In the genomic region with DNA sequence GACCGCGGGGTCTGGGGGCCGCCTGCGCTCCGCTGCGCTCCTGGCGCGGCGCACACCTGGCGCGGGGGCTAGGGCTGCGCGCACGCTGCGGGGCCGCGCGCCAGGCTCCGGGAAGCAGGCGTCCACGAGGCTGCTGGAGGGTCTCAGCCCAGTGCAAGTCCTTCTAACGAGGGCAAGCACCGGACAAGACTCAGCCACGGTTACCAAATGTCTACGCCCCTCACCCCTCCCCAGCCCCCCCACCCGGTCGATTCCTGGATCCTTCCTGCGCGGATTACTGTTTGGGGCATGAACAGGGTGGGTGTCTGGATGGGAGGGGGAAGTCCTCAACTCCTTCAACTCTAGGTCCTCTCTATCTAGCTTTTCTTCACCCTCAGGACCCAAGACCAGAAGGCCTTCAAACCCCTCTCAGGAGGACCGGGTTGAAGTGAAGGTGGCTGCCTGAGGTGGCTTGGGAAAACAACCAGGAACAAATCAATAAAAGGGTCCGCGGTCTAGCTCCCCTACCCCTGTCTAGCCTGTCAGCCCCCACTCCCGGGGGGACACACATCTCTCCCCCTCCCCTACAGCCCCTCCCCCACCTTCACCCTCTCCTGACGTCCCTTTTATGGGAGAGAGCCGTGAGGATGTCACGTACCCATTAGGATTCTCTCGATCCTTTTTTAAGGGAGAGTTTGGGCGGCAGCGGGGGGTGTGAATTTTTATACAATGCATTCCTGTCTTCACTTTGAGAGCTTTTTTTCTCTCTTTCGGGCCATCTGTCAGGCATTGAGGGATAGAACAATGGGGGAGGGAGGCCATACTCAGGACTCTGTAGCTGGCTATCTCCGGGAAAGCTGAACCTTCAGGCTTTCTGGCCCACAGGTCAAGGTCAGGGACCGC, we compare ENCODE assay signal across 7 mouse cellular contexts. TPM values are rescaled to one million over a fixed set of nuclear protein-coding genes. Genes with fewer than 3 reads are reported as not detected.
DNase-seq lines count a peak whose midpoint lies in the region; ATAC-seq and TF ChIP-seq lines count a peak whose summit lies in the region.

A gene (minus strand): TSS at position 198 of the 882 bp plus-strand sequence.

- H3K27ac ChIP-seq in ES-E14 (ENCODE audit: insufficient read depth, low read depth, low read length, poor library complexity, severe bottlenecking), result no peak within 1 kb of the TSS
- peak within 1 kb of the TSS; percentile 84 for H3K27ac ChIP-seq in forebrain, postnatal 0 days (ENCODE audit: low read depth, low read length)

- H3K4me1 ChIP-seq in ES-E14 (ENCODE audit: control insufficient read depth in 2 of 2, insufficient read depth in 2 of 2, low read length in 2 of 2, poor library complexity in 1 of 2), result peaks cover 14 to 16% of the 10 kb centered on the region in 2 experiments
- peaks cover 19% of the 10 kb centered on the region for H3K4me1 ChIP-seq in forebrain, postnatal 0 days (ENCODE audit: insufficient read depth)

- H3K9ac ChIP-seq in ES-E14 (ENCODE audit: insufficient read depth, low read depth, low read length, poor library complexity, severe bottlenecking), result peak within 1 kb of the TSS; percentile 60
- peak within 1 kb of the TSS; percentile 76 for H3K9ac ChIP-seq in forebrain, postnatal 0 days

- H3K4me2 ChIP-seq in forebrain, postnatal 0 days (ENCODE audit: low read depth), result peak within 1 kb of the TSS; percentile 84

- DNase-seq in ES-E14 (ENCODE audit: low read depth, low spot score) (peak; percentile 69), adipocyte (ENCODE audit: low spot score) (no peak)
- peak; percentile 22 for DNase-seq in cerebellum, adult 11-12 months
- peak; percentile 57 for DNase-seq in forebrain, postnatal 0 days
- peak; percentile 54 to 93 for DNase-seq in left cerebral cortex, postnatal 25 days (ENCODE audit: low spot score in 2 of 2)
- DNase-seq in right cerebral cortex, adult 18-20 months, result peak; percentile 74
- no peak for DNase-seq in adrenal gland, postnatal 4 days (ENCODE audit: low spot score in 2 of 2)

- H3K4me3 ChIP-seq in ES-E14 (ENCODE audit: insufficient read depth in 1 of 2, low read depth in 1 of 2, low read length in 2 of 2, poor library complexity in 1 of 2, severe bottlenecking in 1 of 2), result peak within 1 kb of the TSS; percentile 83 to 87
- H3K4me3 ChIP-seq in forebrain, postnatal 0 days (ENCODE audit: low read depth, low read length), result peak within 1 kb of the TSS; percentile 70

- WGBS in forebrain, postnatal 0 days, result under 1% methylated on average over 40 of the region's 42 CpGs

- H3K27me3 ChIP-seq in forebrain, postnatal 0 days (ENCODE audit: insufficient read depth, low read length), result no peaks in the 10 kb centered on the region

- H3K9me3 ChIP-seq in ES-E14 (ENCODE audit: control insufficient read depth, insufficient read depth, low read depth, low read length), result no peaks in the 10 kb centered on the region
- H3K9me3 ChIP-seq in forebrain, postnatal 0 days (ENCODE audit: low read length), result no peaks in the 10 kb centered on the region

- intact Hi-C loops in left cerebral cortex, postnatal 25 days (cut with DNase I), result loop anchor here (1.0 to 5.0 kb wide), 8 partner anchors 71 to 323 kb away; no protein-coding TSS in a partner anchor

- peak; percentile 38; the same call in 1 of the 2 replicates for ATAC-seq in forebrain, postnatal 0 days

- TF ChIP-seq CTCF in forebrain, postnatal 0 days (IDR thresholded peaks at IDR 0.05; ENCODE audit: low read depth), result no peak

- in situ Hi-C loops in ES-E14 (cut with MboI; ENCODE audit: low sequenced_read_pairs in 2 of 2, unreplicated experiment in 2 of 2), result no loop called here

- no peaks in the 10 kb centered on the region for H3K36me3 ChIP-seq in ES-E14 (ENCODE audit: control insufficient read depth, insufficient read depth, low read length, poor library complexity, severe bottlenecking)
- H3K36me3 ChIP-seq in forebrain, postnatal 0 days (ENCODE audit: insufficient read depth), result no peaks in the 10 kb centered on the region

TF ChIP-seq in ES-E14, 5 proteins besides CTCF, POLR2A, EP300 and RAD21:
- TF ChIP-seq MAFK (IDR thresholded peaks at IDR 0.05; ENCODE audit: insufficient read depth, low read depth, low read length), result no peak
- peak; percentile 59; the same call in 1 of the 2 replicates for TF ChIP-seq HCFC1 (IDR thresholded peaks at IDR 0.05; ENCODE audit: borderline replicate concordance, insufficient read depth, low read length)
- peak; percentile 95 for TF ChIP-seq ZNF384 (IDR thresholded peaks at IDR 0.05; ENCODE audit: low read depth, low read length)
- TF ChIP-seq ZC3H11A (IDR thresholded peaks at IDR 0.05; ENCODE audit: borderline replicate concordance, low read depth, low read length), result no peak; the same call in 1 of the 2 replicates

RNA-seq across cellular contexts. Expression of the gene that starts here (rescaled TPM):
- 2.1 and 5.5 TPM in 2 replicates for total RNA-seq in ES-E14 (2012; rRNA removed)
- total RNA-seq in forebrain, postnatal 0 days (2014; rRNA removed), result 29.9 and 32.7 TPM in 2 replicates
- polyA plus RNA-seq in forebrain, postnatal 0 days (2015; fragmentation: Nextera tagmentation; extraction: Ambion mirVana), result 20.6 and 36.4 TPM in 2 replicates
- total RNA-seq in left cerebral cortex, postnatal 25 days (2021), result 100 to 1,000 TPM; 104 to 106 TPM
- under 1 TPM in 1 of 2 experiments, not detected in 1; 0.42 TPM for total RNA-seq in adrenal gland, postnatal 4 days (2021)

Comparison
In these comparisons a context has a peak if more than half of its experiments do, and no peak if none do; other contexts are left out.
1. DNase-seq: peak in ES-E14 (single experiment), cerebellum, adult 11-12 months (single experiment), forebrain, postnatal 0 days (single experiment), left cerebral cortex, postnatal 25 days (2 of 2) and right cerebral cortex, adult 18-20 months (single experiment); none in adrenal gland, postnatal 4 days (0 of 2) and adipocyte (single experiment).